Mouse (Mus musculus): ENCODE data around the gene Ttf1. TPM values are rescaled to one million over a fixed set of nuclear protein-coding genes. Genes with fewer than 3 reads are reported as not detected.

The Ttf1 gene
- 5.7 and 6.0 TPM in 2 replicates for polyA plus RNA-seq (2014; fragmentation: Nextera tagmentation; extraction: Ambion mirVana)

DNA sequence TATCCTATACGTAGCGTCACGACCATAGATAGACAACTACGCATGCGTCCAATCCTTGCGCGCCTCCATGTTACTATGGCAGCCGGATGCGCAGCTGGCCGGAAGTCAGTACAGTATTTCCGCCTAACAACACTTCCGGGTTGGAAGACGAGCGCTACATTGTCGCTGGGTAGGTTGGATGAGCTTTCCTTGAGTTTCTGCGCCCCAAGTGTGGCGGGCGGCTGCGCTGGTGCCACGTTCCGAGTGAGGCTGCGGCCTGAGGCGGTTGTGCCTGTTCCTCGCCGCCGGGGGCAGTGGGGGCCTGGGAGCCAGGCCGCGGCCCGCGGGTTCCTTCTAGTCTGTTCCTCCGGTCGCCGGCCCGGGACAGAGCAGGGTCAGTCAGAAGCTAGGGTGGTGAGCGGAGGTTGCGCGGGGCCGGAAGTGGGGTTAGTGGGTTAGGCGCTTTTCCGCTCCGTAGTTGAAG, at the start of gene Ttf1:
TSS of gene Ttf1 (plus strand) at position 128 of the 463 bp plus-strand sequence.
- DNase-seq (ENCODE audit: low spot score): peak; percentile 98
- Histone ChIP-seq H3K4me2 (replicated peaks) (peak within 1 kb of the TSS; percentile 72), H3K4me3 (replicated peaks; ENCODE audit: low read length) (peak within 1 kb of the TSS; percentile 73), H3K9me3 (ENCODE audit: control insufficient read depth, low read length) (no peaks in the 10 kb centered on the region), H3K4me1 (replicated peaks; ENCODE audit: control insufficient read depth, insufficient read depth, low read length) (peaks cover 8% of the 10 kb centered on the region), H3K9ac (peak within 1 kb of the TSS; percentile 65), H3K27me3 (ENCODE audit: control insufficient read depth, insufficient read depth, low read length) (peaks cover 23% of the 10 kb centered on the region), H3K36me3 (replicated peaks; ENCODE audit: control insufficient read depth, insufficient read depth) (no peaks in the 10 kb centered on the region), H3K27ac (peak within 1 kb of the TSS; percentile 84)
- under 1% methylated on average over 41 of the region's 41 CpGs for WGBS
- ATAC-seq (ENCODE audit: low FRiP score): peak; percentile 96

DNA sequence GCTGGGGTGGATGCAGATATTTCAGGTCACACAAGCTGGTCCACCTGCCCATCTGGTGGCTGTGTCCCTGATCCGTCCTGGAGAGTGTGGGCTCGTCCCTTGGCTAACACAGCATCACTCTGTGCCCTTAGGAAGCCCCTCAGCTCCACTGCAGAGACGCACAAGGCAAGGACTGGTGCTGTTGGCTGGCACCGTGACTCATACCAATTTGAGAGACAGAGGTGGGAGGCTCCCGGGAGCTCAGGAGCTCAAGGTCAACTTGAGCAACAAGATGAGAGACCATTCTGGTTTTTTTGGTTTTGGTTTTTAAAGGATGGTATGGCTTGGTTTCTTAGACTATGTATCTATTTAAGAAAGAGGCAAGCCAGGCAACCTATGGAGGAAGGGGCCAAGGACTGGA, 47.5 kb upstream of the Ttf1 start:
- Histone ChIP-seq H3K36me3 (replicated peaks; ENCODE audit: control insufficient read depth, insufficient read depth) (no peaks in the 10 kb centered on the region), H3K27me3 (ENCODE audit: control insufficient read depth, insufficient read depth, low read length) (peaks cover 19% of the 10 kb centered on the region), H3K9me3 (ENCODE audit: control insufficient read depth, low read length) (no peaks in the 10 kb centered on the region), H3K4me1 (replicated peaks; ENCODE audit: control insufficient read depth, insufficient read depth, low read length) (peaks cover 15% of the 10 kb centered on the region), H3K9ac (no peak overlapping the region), H3K4me2 (replicated peaks) (no peak overlapping the region), H3K4me3 (replicated peaks; ENCODE audit: low read length) (no peak overlapping the region), H3K27ac (no peak overlapping the region)
- ATAC-seq (ENCODE audit: low FRiP score) (no peak), DNase-seq (ENCODE audit: low spot score) (no peak)
- 76% methylated on average over 5 of the region's 5 CpGs for WGBS

DNA sequence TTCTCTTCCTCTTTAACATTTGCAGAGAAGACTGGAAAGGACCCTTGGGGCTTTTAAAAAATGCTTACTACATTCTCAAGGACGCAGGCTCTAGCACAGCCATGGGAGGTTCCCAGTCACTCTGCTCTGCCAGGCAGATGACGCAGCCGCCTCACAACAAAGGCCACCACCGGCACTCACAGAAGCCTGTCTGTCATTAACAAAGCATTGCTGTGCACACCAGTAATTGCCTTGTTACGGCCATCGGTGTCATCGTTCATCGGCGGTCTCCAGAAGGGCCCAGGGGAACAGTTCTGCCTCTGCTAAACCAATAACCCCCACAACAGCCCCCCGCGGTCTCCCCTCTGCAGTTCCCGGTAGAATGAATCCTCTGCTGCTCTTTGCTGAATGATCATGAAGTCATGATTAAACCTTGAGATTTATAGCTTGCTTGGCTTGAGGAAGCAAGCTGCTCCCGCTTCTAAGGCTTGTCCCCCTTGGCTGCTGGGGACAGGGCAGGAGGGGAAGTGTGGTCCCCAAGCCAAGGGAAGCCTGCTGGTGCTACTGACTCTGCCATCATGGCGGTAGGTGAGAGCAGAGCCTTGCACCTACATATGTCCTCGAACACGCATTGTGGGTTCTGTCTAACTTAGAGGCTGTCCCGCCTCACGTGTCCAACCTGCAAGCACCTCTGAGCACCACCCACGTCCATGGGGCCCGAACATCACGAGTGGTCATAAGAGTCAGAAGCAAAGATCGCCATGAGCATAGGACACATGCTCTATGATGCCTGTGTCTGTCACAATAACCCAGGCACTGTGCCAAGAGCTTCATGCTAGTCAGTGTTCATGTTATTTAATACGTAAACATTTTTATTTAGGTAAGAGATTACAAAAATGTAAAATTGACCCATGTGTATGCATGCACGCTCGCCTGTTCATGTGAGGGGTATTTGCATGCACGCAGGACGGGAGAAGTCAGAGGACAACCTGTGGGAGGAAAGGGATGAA, 43.2 kb upstream of the Ttf1 start:
- Histone ChIP-seq H3K36me3 (replicated peaks; ENCODE audit: control insufficient read depth, insufficient read depth) (no peaks in the 10 kb centered on the region), H3K4me1 (replicated peaks; ENCODE audit: control insufficient read depth, insufficient read depth, low read length) (peaks cover 16% of the 10 kb centered on the region), H3K27ac (peak overlapping the region; percentile 69), H3K4me2 (replicated peaks) (peak overlapping the region; percentile 22), H3K9me3 (ENCODE audit: control insufficient read depth, low read length) (no peaks in the 10 kb centered on the region), H3K27me3 (ENCODE audit: control insufficient read depth, insufficient read depth, low read length) (peaks cover 10% of the 10 kb centered on the region), H3K9ac (peak overlapping the region; percentile 26), H3K4me3 (replicated peaks; ENCODE audit: low read length) (no peak overlapping the region)
- 42% methylated on average over 27 of the region's 27 CpGs for WGBS
- DNase-seq (ENCODE audit: low spot score) (peak; percentile 65), ATAC-seq (ENCODE audit: low FRiP score) (peak; percentile 80; the same call in 1 of the 2 replicates)

DNA sequence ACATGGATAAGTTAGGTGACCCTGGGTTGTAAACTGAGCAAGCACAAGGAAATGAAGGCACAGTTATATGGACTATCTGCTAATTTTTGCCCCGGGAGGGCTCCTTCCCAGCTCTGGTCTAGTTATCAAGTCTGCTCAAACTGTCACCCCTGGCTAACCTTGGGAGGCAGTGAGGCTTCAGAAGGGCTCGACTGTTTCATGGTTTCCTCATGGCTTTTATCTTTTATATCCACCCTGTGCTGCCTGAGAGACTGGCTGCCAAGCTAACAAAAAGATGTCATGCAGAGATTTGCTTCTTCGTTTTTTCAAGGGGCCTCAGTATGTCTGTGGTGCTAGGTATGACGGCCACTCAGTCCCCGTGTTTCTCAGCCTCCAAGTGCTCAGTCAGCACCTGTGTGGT, 41.4 kb upstream of the Ttf1 start:
- H3K9me3 ChIP-seq (ENCODE audit: control insufficient read depth, low read length): no peaks in the 10 kb centered on the region
- peaks cover 16% of the 10 kb centered on the region for H3K4me1 ChIP-seq (replicated peaks; ENCODE audit: control insufficient read depth, insufficient read depth, low read length)
- DNase-seq (ENCODE audit: low spot score) (no peak), ATAC-seq (ENCODE audit: low FRiP score) (no peak)
- peaks cover 15% of the 10 kb centered on the region for H3K27me3 ChIP-seq (ENCODE audit: control insufficient read depth, insufficient read depth, low read length)
- no peak overlapping the region for H3K9ac ChIP-seq
- H3K27ac ChIP-seq: no peak overlapping the region
- WGBS: 36% methylated on average over 5 of the region's 5 CpGs
- H3K4me2 ChIP-seq (replicated peaks): no peak overlapping the region
- no peak overlapping the region for H3K4me3 ChIP-seq (replicated peaks; ENCODE audit: low read length)
- no peaks in the 10 kb centered on the region for H3K36me3 ChIP-seq (replicated peaks; ENCODE audit: control insufficient read depth, insufficient read depth)

DNA sequence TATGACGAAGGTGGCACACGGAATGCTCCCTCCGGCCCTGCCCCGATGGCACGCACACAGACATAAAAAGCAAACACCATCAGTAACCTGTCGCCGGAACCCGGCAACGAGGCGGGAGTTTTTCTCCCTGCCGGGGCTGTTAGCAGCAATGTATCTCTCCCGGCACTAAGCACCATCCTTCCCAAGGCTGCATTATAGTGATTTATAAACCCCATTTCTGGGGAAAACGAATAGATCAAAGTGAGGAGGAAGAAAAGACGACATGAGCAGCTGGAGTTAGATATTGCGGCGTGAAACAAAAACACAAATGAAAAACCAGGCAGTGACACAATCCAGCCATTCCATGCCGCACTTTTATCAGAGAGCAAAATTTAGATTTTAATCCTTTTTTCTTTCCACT, 39.0 kb upstream of the Ttf1 start:
- ATAC-seq (ENCODE audit: low FRiP score): no peak
- Histone ChIP-seq H3K27ac (peak overlapping the region; percentile 52), H3K27me3 (ENCODE audit: control insufficient read depth, insufficient read depth, low read length) (peaks cover 11% of the 10 kb centered on the region), H3K4me3 (replicated peaks; ENCODE audit: low read length) (no peak overlapping the region), H3K9ac (no peak overlapping the region), H3K4me2 (replicated peaks) (no peak overlapping the region), H3K9me3 (ENCODE audit: control insufficient read depth, low read length) (no peaks in the 10 kb centered on the region), H3K36me3 (replicated peaks; ENCODE audit: control insufficient read depth, insufficient read depth) (no peaks in the 10 kb centered on the region), H3K4me1 (replicated peaks; ENCODE audit: control insufficient read depth, insufficient read depth, low read length) (peaks cover 16% of the 10 kb centered on the region)
- WGBS: 54% methylated on average over 17 of the region's 17 CpGs
- DNase-seq (ENCODE audit: low spot score): no peak

DNA sequence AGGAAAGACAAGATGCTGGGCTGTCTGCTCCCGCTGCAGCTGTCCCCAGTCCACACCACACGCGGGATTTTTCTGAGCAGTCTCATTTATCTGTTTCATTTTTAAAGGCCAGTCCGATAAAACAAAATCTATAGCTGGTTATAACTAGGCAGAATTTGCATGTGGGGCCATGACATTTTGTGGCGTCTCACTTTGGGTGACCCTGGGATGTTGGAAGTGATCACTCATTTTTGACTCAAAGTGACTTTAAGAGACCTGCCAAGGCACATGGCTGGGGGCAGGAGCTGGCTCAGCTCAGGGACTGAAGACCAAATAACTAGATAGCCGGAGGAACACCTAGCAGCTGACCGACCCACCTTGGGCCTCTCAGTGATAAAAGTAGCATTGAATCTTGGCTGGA, 37.1 kb upstream of the Ttf1 start:
- DNase-seq (ENCODE audit: low spot score) (no peak), ATAC-seq (ENCODE audit: low FRiP score) (no peak)
- Histone ChIP-seq H3K27me3 (ENCODE audit: control insufficient read depth, insufficient read depth, low read length) (peaks cover 9% of the 10 kb centered on the region), H3K4me2 (replicated peaks) (no peak overlapping the region), H3K36me3 (replicated peaks; ENCODE audit: control insufficient read depth, insufficient read depth) (no peaks in the 10 kb centered on the region), H3K27ac (no peak overlapping the region), H3K9me3 (ENCODE audit: control insufficient read depth, low read length) (no peaks in the 10 kb centered on the region), H3K4me3 (replicated peaks; ENCODE audit: low read length) (no peak overlapping the region), H3K4me1 (replicated peaks; ENCODE audit: control insufficient read depth, insufficient read depth, low read length) (no peaks in the 10 kb centered on the region), H3K9ac (no peak overlapping the region)
- 91% methylated on average over 7 of the region's 7 CpGs for WGBS

DNA sequence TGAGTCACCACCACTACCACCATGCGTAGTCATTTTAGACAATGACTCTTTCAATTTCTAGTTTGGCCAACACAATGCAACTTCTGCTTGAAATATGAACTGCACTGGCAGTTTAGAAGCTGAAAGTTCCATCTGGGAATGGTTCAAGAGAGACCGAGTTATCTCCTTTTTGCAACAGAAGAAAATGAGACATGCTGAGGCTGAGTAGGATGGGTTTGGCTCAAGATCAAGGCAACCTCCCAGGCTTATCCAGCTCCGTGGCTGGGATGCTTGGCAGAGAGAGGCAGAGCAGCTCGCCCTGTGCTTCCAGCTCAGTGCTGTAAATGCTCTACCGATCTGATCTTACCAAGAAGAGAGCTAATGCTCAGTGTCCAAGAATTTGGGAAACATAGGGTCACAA, 34.8 kb upstream of the Ttf1 start:
- peaks cover 8% of the 10 kb centered on the region for H3K4me1 ChIP-seq (replicated peaks; ENCODE audit: control insufficient read depth, insufficient read depth, low read length)
- H3K4me2 ChIP-seq (replicated peaks): no peak overlapping the region
- ATAC-seq (ENCODE audit: low FRiP score) (no peak), DNase-seq (ENCODE audit: low spot score) (no peak)
- no peak overlapping the region for H3K4me3 ChIP-seq (replicated peaks; ENCODE audit: low read length)
- no peaks in the 10 kb centered on the region for H3K9me3 ChIP-seq (ENCODE audit: control insufficient read depth, low read length)
- no peak overlapping the region for H3K9ac ChIP-seq
- 85% methylated on average over 5 of the region's 5 CpGs for WGBS
- no peaks in the 10 kb centered on the region for H3K36me3 ChIP-seq (replicated peaks; ENCODE audit: control insufficient read depth, insufficient read depth)
- H3K27ac ChIP-seq: no peak overlapping the region
- peaks cover 8% of the 10 kb centered on the region for H3K27me3 ChIP-seq (ENCODE audit: control insufficient read depth, insufficient read depth, low read length)

DNA sequence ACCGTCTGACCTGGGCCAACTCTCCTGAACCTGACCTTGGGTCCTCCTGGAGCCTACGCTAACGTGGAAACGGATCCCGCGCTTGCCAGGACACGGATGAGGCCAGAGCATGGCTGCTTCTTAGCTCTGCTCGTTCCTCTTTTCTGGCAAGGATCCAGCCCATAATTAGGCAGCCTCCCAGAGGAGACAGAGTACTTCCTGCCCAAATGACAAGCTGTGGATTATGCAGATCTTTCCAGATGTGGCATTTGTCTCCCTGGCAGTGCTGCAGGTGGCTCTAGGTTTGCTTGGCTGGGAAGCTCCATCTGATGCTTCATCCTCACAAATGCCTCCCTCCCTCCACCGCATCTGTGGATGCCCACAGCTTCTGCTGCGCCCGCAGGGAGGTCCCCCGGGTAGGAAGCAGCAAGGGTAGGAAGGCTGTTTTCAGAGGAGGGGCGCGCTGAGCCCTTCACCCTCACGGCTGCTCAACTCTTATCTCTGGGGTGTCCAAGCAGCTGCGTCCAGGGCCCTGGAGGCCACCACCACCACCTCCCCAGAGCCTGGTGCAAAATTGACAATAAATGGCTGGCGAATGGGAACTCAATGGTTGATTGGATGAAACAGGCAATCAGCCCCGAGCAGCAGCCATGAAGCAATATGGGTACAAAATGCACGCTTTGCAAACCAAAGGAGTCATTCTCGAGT, 29.9 kb upstream of the Ttf1 start:
- WGBS: 28% methylated on average over 20 of the region's 20 CpGs
- Histone ChIP-seq H3K9ac (no peak overlapping the region), H3K4me1 (replicated peaks; ENCODE audit: control insufficient read depth, insufficient read depth, low read length) (peaks cover 25% of the 10 kb centered on the region), H3K27ac (peak overlapping the region; percentile 58; the same call in 1 of the 2 replicates), H3K27me3 (ENCODE audit: control insufficient read depth, insufficient read depth, low read length) (no peaks in the 10 kb centered on the region; the same call in 1 of the 2 replicates), H3K9me3 (ENCODE audit: control insufficient read depth, low read length) (no peaks in the 10 kb centered on the region), H3K4me2 (replicated peaks) (0 out of 2 replicates have a peak overlapping the region, but pooled peaks have one; percentile 1), H3K4me3 (replicated peaks; ENCODE audit: low read length) (no peak overlapping the region), H3K36me3 (replicated peaks; ENCODE audit: control insufficient read depth, insufficient read depth) (no peaks in the 10 kb centered on the region)
- DNase-seq (ENCODE audit: low spot score) (peak; percentile 82), ATAC-seq (ENCODE audit: low FRiP score) (peak; percentile 64; the same call in 1 of the 2 replicates)

DNA sequence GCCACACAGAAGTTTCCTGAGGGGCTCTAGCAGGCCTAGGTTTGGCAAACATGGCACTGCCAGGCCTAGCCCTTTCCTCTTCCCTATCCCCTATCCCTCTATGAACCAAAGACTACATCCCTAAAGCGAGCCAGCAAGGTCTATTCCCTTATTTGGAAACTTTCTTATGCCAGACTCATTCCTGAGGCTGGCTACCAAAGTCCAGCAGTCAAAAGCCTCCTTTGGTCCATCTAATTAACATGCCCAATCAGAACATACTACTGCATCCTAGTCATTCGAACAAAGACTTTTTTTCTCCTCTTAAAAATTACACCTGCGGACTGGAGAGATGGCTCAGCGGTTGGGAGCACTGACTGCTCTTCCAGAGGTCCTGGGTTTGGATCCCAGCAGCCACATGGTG, 28.1 kb upstream of the Ttf1 start:
- DNase-seq (ENCODE audit: low spot score) (no peak), ATAC-seq (ENCODE audit: low FRiP score) (no peak)
- Histone ChIP-seq H3K27ac (no peak overlapping the region), H3K36me3 (replicated peaks; ENCODE audit: control insufficient read depth, insufficient read depth) (no peaks in the 10 kb centered on the region), H3K27me3 (ENCODE audit: control insufficient read depth, insufficient read depth, low read length) (peaks cover 10% of the 10 kb centered on the region), H3K9ac (no peak overlapping the region), H3K4me1 (replicated peaks; ENCODE audit: control insufficient read depth, insufficient read depth, low read length) (peaks cover 25% of the 10 kb centered on the region), H3K4me2 (replicated peaks) (no peak overlapping the region), H3K9me3 (ENCODE audit: control insufficient read depth, low read length) (no peaks in the 10 kb centered on the region), H3K4me3 (replicated peaks; ENCODE audit: low read length) (no peak overlapping the region)
- 93% methylated on average over 4 of the region's 4 CpGs for WGBS
